Mouse (Mus musculus) G1E (cell line): Measurements from ENCODE around the gene Tmtc4. TPM values are rescaled to one million over a fixed set of nuclear protein-coding genes. Genes with fewer than 3 reads are reported as not detected.

ENCODE experiments used
- ATAC-seq: 2 replicates; pipeline ENCODE4 v1.8.0; 2016; ENCODE audit warnings: mild to moderate bottlenecking; ENCODE audit not compliant: insufficient number of reproducible peaks, poor library complexity, low FRiP score, severe bottlenecking; ENCODE audit errors: extremely low read depth
- DNase-seq: peaks from one replicate; pipeline ENCODE4 v3.0.0; 2012; ENCODE audit warnings: low spot score
- H3K27me3 ChIP-seq: 2 replicates; pipeline ENCODE4 v1.6.1; 2012; ENCODE audit warnings: mild to moderate bottlenecking, low read length, inconsistent platforms; ENCODE audit not compliant: insufficient read depth
- H3K36me3 ChIP-seq: replicated peaks from 2 replicates; pipeline ENCODE3; 2012; ENCODE audit warnings: mild to moderate bottlenecking, inconsistent platforms
- H3K4me1 ChIP-seq: 2 replicates; pipeline ENCODE4 v1.6.1; 2012; ENCODE audit warnings: low read depth, low read length, inconsistent platforms, mixed read lengths; ENCODE audit not compliant: insufficient read depth
- H3K4me3 ChIP-seq: 2 replicates; pipeline ENCODE4 v1.5.1; 2012; ENCODE audit warnings: low read depth, mild to moderate bottlenecking, inconsistent platforms, low read length, moderate library complexity, mixed read lengths
- H3K9me3 ChIP-seq: replicated peaks from 2 replicates; pipeline ENCODE4 v1.6.1; 2012; ENCODE audit warnings: inconsistent platforms
- CTCF ChIP-seq: IDR thresholded peaks from 2 replicates; pipeline ENCODE4 v1.5.1; 2012; ENCODE audit warnings: low read depth, low read length, inconsistent platforms, mixed read lengths
- GATA1 ChIP-seq: IDR thresholded peaks from 2 replicates; pipeline ENCODE4 v1.6.1; 2012; ENCODE audit warnings: borderline replicate concordance, low read length, inconsistent platforms, mixed read lengths
- GATA2 ChIP-seq: IDR thresholded peaks from 2 replicates; pipeline ENCODE4 v1.6.1; 2012; ENCODE audit warnings: low read depth, low read length, inconsistent platforms, borderline replicate concordance
- POLR2AphosphoS5 ChIP-seq: IDR thresholded peaks from 2 replicates; pipeline ENCODE4 v1.6.1; 2012; ENCODE audit warnings: low read depth, low read length, inconsistent platforms; ENCODE audit not compliant: insufficient replicate concordance
- TAL1 ChIP-seq: conservative IDR thresholded peaks from 2 replicates; pipeline ENCODE4 v1.6.1; 2012; ENCODE audit warnings: low read depth, low read length, inconsistent platforms, mixed read lengths
- polyA plus RNA-seq: library from polyadenylated mRNA; stranded (reverse); fragments of >175 nt; gene quantifications from 2 replicates; pipeline ENCODE4 v1.2.3, GENCODE M21; 2012
- total RNA-seq, 2 experiments: library from RNA; stranded (forward) in 1 of 2; stranded (reverse) in 1 of 2; fragments of 200-1000 nt in 1 of 2; fragments of >200 nt in 1 of 2; fragmentation: Nextera tagmentation in 1 of 2; gene quantifications; 2 replicates each; pipeline ENCODE4 v1.2.3; 2014 to 2017

Gene Tmtc4
- total and polyA plus RNA-seq, 3 experiments = 0.96 to 12.6 (median 9.6) TPM

DNA sequence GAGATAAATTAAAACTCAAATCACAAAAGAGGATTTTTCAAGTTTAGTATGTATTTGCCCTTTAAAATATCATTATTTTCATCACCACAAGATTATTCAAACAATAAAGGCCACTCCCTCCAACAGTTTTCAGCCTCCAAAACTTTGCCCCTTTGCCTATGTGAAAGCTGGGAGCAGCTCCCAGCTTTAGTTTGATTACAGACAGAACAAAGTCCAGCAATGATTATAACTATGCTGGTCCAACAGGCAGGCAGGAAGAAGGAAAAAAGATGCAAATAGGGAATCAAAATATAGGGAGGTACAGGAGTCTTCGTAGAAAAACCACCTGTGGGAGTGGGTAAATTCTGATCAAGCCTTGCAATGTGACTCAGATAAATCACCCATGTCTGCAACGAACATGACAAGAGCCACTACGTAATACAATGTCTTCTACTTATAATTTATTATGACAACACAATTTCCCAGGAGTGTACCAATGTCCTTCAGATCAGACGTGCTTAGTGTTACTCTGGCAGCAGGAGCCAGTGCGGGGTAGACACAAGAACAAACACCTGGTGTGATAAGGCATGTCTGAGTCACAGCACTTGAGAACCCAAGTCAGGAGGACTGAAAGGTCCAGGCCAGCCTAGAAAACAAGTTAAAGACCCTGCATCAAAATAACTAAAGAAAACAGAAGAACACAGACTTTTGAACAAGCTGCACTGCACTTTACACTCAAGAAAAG, 74.3 kb downstream of the Tmtc4 start:
- DNase-seq (no peak), ATAC-seq (no peak)
- peaks cover 24% of the 10 kb centered on the region for H3K4me1 ChIP-seq

GRCm38 (mm10) chr14:122908075-122908474, 75.8 kb downstream of the Tmtc4 start:
- Histone ChIP-seq H3K4me3 (no peak overlapping the region), H3K36me3 (peaks cover 51% of the 10 kb centered on the region), H3K9me3 (no peaks in the 10 kb centered on the region; the same call in 1 of the 2 replicates), H3K27me3 (no peaks in the 10 kb centered on the region), H3K4me1 (peaks cover 17% of the 10 kb centered on the region)
- no peak for ATAC-seq
- no peak for TF ChIP-seq GATA2
- TF ChIP-seq CTCF = no peak
- no peak for TF ChIP-seq TAL1
- no peak for TF ChIP-seq GATA1
- TF ChIP-seq POLR2AphosphoS5 = no peak
- no peak for DNase-seq

More for the DNA sequence above, 74.3 kb downstream of the Tmtc4 start:
- Histone ChIP-seq H3K36me3 (peaks cover 38% of the 10 kb centered on the region), H3K27me3 (no peaks in the 10 kb centered on the region), H3K4me3 (no peak overlapping the region), H3K9me3 (no peaks in the 10 kb centered on the region; the same call in 1 of the 2 replicates)
- TF ChIP-seq TAL1 (no peak), GATA2 (no peak), POLR2AphosphoS5 (no peak), GATA1 (no peak), CTCF (no peak)

- no peaks in the 10 kb centered on the region; the same call in 1 of the 2 replicates for H3K9me3 ChIP-seq
- no peak overlapping the region for H3K4me3 ChIP-seq
- no peak for TF ChIP-seq CTCF
- no peak for TF ChIP-seq POLR2AphosphoS5
- TF ChIP-seq GATA1 = no peak
- no peak for TF ChIP-seq TAL1
- TF ChIP-seq GATA2 = no peak
- H3K4me1 ChIP-seq = peaks cover 7% of the 10 kb centered on the region
- ATAC-seq = no peak
- no peak for DNase-seq
- peaks cover 71% of the 10 kb centered on the region for H3K36me3 ChIP-seq
- H3K27me3 ChIP-seq = no peaks in the 10 kb centered on the region
Observed at GRCm38 (mm10) chr14:122905007-122905406, 78.8 kb downstream of the Tmtc4 start.

GRCm38 (mm10) chr14:122903923-122904351, 79.9 kb downstream of the Tmtc4 start:
- H3K36me3 ChIP-seq = peaks cover 73% of the 10 kb centered on the region
- ATAC-seq = no peak

GRCm38 (mm10) chr14:122902884-122903283, 81.0 kb downstream of the Tmtc4 start:
- DNase-seq (no peak), ATAC-seq (no peak)
- Histone ChIP-seq H3K4me1 (peaks cover 5% of the 10 kb centered on the region; the same call in 1 of the 2 replicates), H3K27me3 (no peaks in the 10 kb centered on the region), H3K9me3 (no peaks in the 10 kb centered on the region), H3K4me3 (no peak overlapping the region), H3K36me3 (peaks cover 65% of the 10 kb centered on the region)
- no peak for TF ChIP-seq GATA2
- TF ChIP-seq GATA1 = no peak
- TF ChIP-seq CTCF = no peak
- TF ChIP-seq TAL1 = no peak
- TF ChIP-seq POLR2AphosphoS5 = no peak

More at GRCm38 (mm10) chr14:122903923-122904351, 79.9 kb downstream of the Tmtc4 start:
- DNase-seq = no peak
- TF ChIP-seq TAL1 = no peak
- no peak for TF ChIP-seq GATA1
- TF ChIP-seq GATA2 = no peak
- no peak for TF ChIP-seq CTCF
- TF ChIP-seq POLR2AphosphoS5 = no peak
- no peaks in the 10 kb centered on the region; the same call in 1 of the 2 replicates for H3K9me3 ChIP-seq
- no peak overlapping the region for H3K4me3 ChIP-seq
- H3K4me1 ChIP-seq = peaks cover 5% of the 10 kb centered on the region; the same call in 1 of the 2 replicates
- H3K27me3 ChIP-seq = no peaks in the 10 kb centered on the region

- peaks cover 68% of the 10 kb centered on the region for H3K36me3 ChIP-seq
- ATAC-seq = no peak
- DNase-seq = no peak
Observed at GRCm38 (mm10) chr14:122902136-122902535, 81.7 kb downstream of the Tmtc4 start.

More at GRCm38 (mm10) chr14:122902136-122902535, 81.7 kb downstream of the Tmtc4 start:
- TF ChIP-seq TAL1 (no peak), CTCF (no peak), GATA1 (no peak), GATA2 (no peak), POLR2AphosphoS5 (no peak)
- peaks cover 5% of the 10 kb centered on the region; the same call in 1 of the 2 replicates for H3K4me1 ChIP-seq
- H3K27me3 ChIP-seq = no peaks in the 10 kb centered on the region
- H3K9me3 ChIP-seq = no peaks in the 10 kb centered on the region
- no peak overlapping the region for H3K4me3 ChIP-seq
